Mouse (Mus musculus): ENCODE data around the gene Tmem52b. TPM values are rescaled to one million over a fixed set of nuclear protein-coding genes. Genes with fewer than 3 reads are reported as not detected.

The Tmem52b gene
- polyA plus RNA-seq, 1 experiment from 2014 or later, result 0.06 TPM

- Histone ChIP-seq H3K36me3 (peaks cover 16% of the 10 kb centered on the region), H3K9me3 (no peaks in the 10 kb centered on the region), H3K4me1 (peaks cover 22% of the 10 kb centered on the region), H3K4me2 (replicated peaks) (peak overlapping the region; percentile 86), H3K27ac (no peak overlapping the region), H3K27me3 (no peaks in the 10 kb centered on the region), H3K4me3 (peak overlapping the region; percentile 86), H3K9ac (peak overlapping the region; percentile 76)
- 15% methylated on average over 9 of the region's 9 CpGs for WGBS
- peak; percentile 21; the same call in 1 of the 2 replicates for ATAC-seq (ENCODE audit: low FRiP score, low read depth)
Measured at GRCm38 (mm10) chr6:129534057-129534456, 21.7 kb downstream of the Tmem52b start.

DNA sequence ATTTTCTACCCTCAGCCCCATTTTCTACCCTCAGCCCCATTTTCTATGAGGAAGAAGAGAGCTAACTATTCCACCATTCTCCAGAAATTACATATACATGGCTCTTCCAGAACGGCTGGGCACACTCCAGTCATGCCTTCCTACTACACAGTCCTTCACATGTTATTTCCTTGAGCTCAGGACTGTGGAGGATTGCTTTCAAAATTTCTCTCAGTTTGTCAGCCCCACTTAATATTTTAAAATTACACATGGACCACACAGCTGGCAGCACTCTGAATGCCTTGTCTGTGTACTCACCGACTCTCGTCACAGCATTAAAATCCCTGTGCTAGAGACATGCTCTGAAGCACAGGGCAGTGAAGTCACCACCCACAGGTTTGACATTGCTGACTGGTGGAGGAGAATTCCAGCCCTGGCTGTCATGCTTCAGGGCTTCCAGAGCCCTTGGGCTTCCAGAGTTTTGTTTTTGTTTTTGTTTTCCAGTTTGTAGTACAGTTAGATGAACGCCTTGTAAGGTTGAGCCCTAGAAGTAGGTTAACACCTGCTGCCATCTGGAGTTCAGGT lies 22.4 kb downstream of the Tmem52b start:
- H3K4me1 ChIP-seq, result peaks cover 22% of the 10 kb centered on the region
- H3K36me3 ChIP-seq, result peaks cover 23% of the 10 kb centered on the region
- H3K4me3 ChIP-seq, result peak overlapping the region; percentile 86
- ATAC-seq (ENCODE audit: low FRiP score, low read depth), result no peak
- H3K4me2 ChIP-seq (replicated peaks), result peak overlapping the region; percentile 86
- no peaks in the 10 kb centered on the region for H3K27me3 ChIP-seq
- H3K27ac ChIP-seq, result no peak overlapping the region
- no peaks in the 10 kb centered on the region for H3K9me3 ChIP-seq
- H3K9ac ChIP-seq, result 0 out of 2 replicates have a peak overlapping the region, but pooled peaks have one; percentile 76
- 39% methylated on average over 4 of the region's 4 CpGs for WGBS

DNA sequence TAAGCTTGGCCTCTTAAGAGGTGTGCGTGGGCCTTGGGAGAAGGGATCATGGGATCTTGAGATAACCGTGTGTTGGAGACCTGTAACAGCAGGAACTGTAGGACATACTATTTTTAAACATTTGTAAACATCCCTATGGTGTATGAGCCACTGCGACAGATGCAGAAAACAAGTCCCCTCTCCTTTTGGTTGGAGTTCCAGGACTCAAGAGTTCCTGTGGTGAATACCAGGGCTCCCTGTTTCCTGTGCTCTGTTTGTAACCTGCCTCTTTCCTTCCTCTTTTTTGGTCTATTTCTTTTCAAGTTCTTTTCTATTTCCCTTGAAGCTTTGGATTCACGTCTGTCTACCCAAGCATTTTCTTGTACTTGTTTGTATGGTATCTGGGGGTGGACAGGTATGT lies 23.4 kb downstream of the Tmem52b start:
- ATAC-seq (ENCODE audit: low FRiP score, low read depth), result no peak
- H3K9me3 ChIP-seq, result no peaks in the 10 kb centered on the region
- H3K27me3 ChIP-seq, result no peaks in the 10 kb centered on the region
- no peak overlapping the region for H3K4me3 ChIP-seq
- H3K36me3 ChIP-seq, result peaks cover 33% of the 10 kb centered on the region
- H3K9ac ChIP-seq, result no peak overlapping the region
- peaks cover 22% of the 10 kb centered on the region for H3K4me1 ChIP-seq
- H3K4me2 ChIP-seq (replicated peaks), result no peak overlapping the region; the same call in 1 of the 2 replicates
- WGBS, result 78% methylated on average over 4 of the region's 4 CpGs
- H3K27ac ChIP-seq, result no peak overlapping the region

- Histone ChIP-seq H3K4me1 (peaks cover 18% of the 10 kb centered on the region), H3K4me2 (replicated peaks) (no peak overlapping the region), H3K9me3 (no peaks in the 10 kb centered on the region), H3K9ac (no peak overlapping the region), H3K36me3 (peaks cover 53% of the 10 kb centered on the region), H3K4me3 (no peak overlapping the region), H3K27ac (no peak overlapping the region), H3K27me3 (no peaks in the 10 kb centered on the region)
- 89% methylated on average over 6 of the region's 6 CpGs for whole genome bisulfite sequencing
- ATAC-seq (ENCODE audit: low FRiP score, low read depth), result no peak
Measured at GRCm38 (mm10) chr6:129538555-129538954, 26.2 kb downstream of the Tmem52b start.

GRCm38 (mm10) chr6:129541931-129542330 lies 29.6 kb downstream of the Tmem52b start:
- no peak overlapping the region for H3K4me3 ChIP-seq
- no peak overlapping the region for H3K27ac ChIP-seq
- H3K27me3 ChIP-seq, result no peaks in the 10 kb centered on the region
- H3K9ac ChIP-seq, result no peak overlapping the region
- no peaks in the 10 kb centered on the region for H3K4me1 ChIP-seq
- H3K4me2 ChIP-seq (replicated peaks), result no peak overlapping the region
- WGBS, result 90% methylated on average over 9 of the region's 9 CpGs
- ATAC-seq (ENCODE audit: low FRiP score, low read depth), result no peak
- peaks cover 53% of the 10 kb centered on the region for H3K36me3 ChIP-seq
- H3K9me3 ChIP-seq, result no peaks in the 10 kb centered on the region

GRCm38 (mm10) chr6:129542540-129542939 lies 30.2 kb downstream of the Tmem52b start:
- Histone ChIP-seq H3K4me2 (replicated peaks) (no peak overlapping the region), H3K27me3 (no peaks in the 10 kb centered on the region), H3K27ac (no peak overlapping the region), H3K36me3 (peaks cover 52% of the 10 kb centered on the region), H3K9ac (no peak overlapping the region), H3K4me3 (no peak overlapping the region), H3K9me3 (no peaks in the 10 kb centered on the region), H3K4me1 (no peaks in the 10 kb centered on the region)
- 86% methylated on average over 3 of the region's 3 CpGs for WGBS
- ATAC-seq (ENCODE audit: low FRiP score, low read depth), result no peak

DNA sequence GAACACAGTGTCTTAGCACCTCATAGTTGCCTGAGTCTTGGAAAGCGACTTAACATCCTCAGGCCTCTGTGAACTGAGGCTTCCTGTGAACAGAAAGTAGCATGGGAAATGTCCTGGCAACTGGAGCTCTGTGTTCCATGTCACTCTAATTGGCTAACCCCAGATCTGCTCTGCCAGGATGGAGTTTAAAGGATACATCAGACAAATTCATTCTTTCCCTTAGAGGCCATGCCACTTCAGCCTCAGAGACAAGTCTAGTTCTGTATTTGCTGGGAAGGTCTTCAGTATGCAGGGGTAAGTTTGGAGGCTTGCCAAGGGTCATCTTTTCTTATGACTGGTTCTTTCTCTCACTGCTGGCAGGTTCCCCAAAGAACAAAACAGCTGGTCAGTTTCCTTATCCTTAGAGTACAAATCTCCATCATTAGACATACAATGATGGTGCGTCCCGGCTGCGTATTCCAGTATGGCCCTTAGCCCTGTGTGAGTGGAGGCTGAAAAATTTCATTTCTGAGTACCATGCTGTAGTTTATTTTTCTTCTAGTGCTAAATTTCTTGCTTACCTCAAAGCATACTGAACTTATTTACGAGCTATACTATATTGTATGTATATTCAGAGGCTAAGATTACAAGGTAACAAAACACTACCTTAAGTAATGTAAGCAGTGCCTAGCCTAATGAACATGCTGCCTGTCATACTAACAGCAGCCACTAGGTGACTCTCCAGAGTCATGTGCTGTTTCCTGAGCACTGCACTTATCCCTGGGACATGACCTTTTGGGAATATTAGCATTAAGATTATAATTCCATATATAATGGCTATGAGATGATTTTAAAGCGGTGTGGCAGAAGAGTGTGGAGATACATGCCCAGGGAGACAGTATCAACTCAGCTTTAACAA lies 31.6 kb downstream of the Tmem52b start:
- Histone ChIP-seq H3K36me3 (peaks cover 37% of the 10 kb centered on the region), H3K27me3 (no peaks in the 10 kb centered on the region), H3K9me3 (no peaks in the 10 kb centered on the region), H3K4me3 (no peak overlapping the region), H3K4me2 (replicated peaks) (no peak overlapping the region), H3K9ac (no peak overlapping the region), H3K27ac (no peak overlapping the region), H3K4me1 (no peaks in the 10 kb centered on the region)
- ATAC-seq (ENCODE audit: low FRiP score, low read depth), result peak; percentile 82
- 66% methylated on average over 6 of the region's 6 CpGs for WGBS

GRCm38 (mm10) chr6:129547277-129547676 lies 34.9 kb downstream of the Tmem52b start:
- H3K36me3 ChIP-seq, result 0 out of 2 replicates have a peak, but pooled peaks cover 7% of the 10 kb centered on the region

GRCm38 (mm10) chr6:129548009-129548408 lies 35.7 kb downstream of the Tmem52b start:
- Histone ChIP-seq H3K4me3 (no peak overlapping the region), H3K4me2 (replicated peaks) (no peak overlapping the region), H3K9me3 (no peaks in the 10 kb centered on the region), H3K27me3 (no peaks in the 10 kb centered on the region), H3K9ac (no peak overlapping the region), H3K36me3 (no peaks in the 10 kb centered on the region), H3K27ac (no peak overlapping the region), H3K4me1 (no peaks in the 10 kb centered on the region)
- ATAC-seq (ENCODE audit: low FRiP score, low read depth), result no peak
- 70% methylated on average over 3 of the region's 3 CpGs for WGBS

More at GRCm38 (mm10) chr6:129547277-129547676, 34.9 kb downstream of the Tmem52b start:
- no peak overlapping the region for H3K4me2 ChIP-seq (replicated peaks)
- H3K4me1 ChIP-seq, result no peaks in the 10 kb centered on the region
- H3K9ac ChIP-seq, result no peak overlapping the region
- H3K27ac ChIP-seq, result no peak overlapping the region
- H3K27me3 ChIP-seq, result no peaks in the 10 kb centered on the region
- no peak overlapping the region for H3K4me3 ChIP-seq
- ATAC-seq (ENCODE audit: low FRiP score, low read depth), result no peak
- WGBS, result 82% methylated on average over 2 of the region's 2 CpGs
- no peaks in the 10 kb centered on the region for H3K9me3 ChIP-seq

- Histone ChIP-seq H3K4me2 (replicated peaks) (no peak overlapping the region), H3K9ac (no peak overlapping the region), H3K27ac (no peak overlapping the region), H3K27me3 (no peaks in the 10 kb centered on the region), H3K36me3 (no peaks in the 10 kb centered on the region), H3K4me1 (no peaks in the 10 kb centered on the region), H3K4me3 (no peak overlapping the region), H3K9me3 (no peaks in the 10 kb centered on the region)
- ATAC-seq (ENCODE audit: low FRiP score, low read depth), result no peak
Measured at GRCm38 (mm10) chr6:129557298-129558023, 45.1 kb downstream of the Tmem52b start.

- WGBS, result 20% methylated on average over 12 of the region's 12 CpGs
- Histone ChIP-seq H3K27ac (no peak overlapping the region), H3K4me1 (no peaks in the 10 kb centered on the region), H3K9me3 (no peaks in the 10 kb centered on the region), H3K9ac (no peak overlapping the region), H3K4me3 (no peak overlapping the region), H3K27me3 (no peaks in the 10 kb centered on the region), H3K36me3 (no peaks in the 10 kb centered on the region), H3K4me2 (replicated peaks) (no peak overlapping the region)
- peak; percentile 84; the same call in 1 of the 2 replicates for ATAC-seq (ENCODE audit: low FRiP score, low read depth)
Measured at GRCm38 (mm10) chr6:129558946-129559640, 46.7 kb downstream of the Tmem52b start.

Data from limb, embryonic 13.5 days (tissue).